ENCODE assay signal across 17 mouse cellular contexts in the genomic region with DNA sequence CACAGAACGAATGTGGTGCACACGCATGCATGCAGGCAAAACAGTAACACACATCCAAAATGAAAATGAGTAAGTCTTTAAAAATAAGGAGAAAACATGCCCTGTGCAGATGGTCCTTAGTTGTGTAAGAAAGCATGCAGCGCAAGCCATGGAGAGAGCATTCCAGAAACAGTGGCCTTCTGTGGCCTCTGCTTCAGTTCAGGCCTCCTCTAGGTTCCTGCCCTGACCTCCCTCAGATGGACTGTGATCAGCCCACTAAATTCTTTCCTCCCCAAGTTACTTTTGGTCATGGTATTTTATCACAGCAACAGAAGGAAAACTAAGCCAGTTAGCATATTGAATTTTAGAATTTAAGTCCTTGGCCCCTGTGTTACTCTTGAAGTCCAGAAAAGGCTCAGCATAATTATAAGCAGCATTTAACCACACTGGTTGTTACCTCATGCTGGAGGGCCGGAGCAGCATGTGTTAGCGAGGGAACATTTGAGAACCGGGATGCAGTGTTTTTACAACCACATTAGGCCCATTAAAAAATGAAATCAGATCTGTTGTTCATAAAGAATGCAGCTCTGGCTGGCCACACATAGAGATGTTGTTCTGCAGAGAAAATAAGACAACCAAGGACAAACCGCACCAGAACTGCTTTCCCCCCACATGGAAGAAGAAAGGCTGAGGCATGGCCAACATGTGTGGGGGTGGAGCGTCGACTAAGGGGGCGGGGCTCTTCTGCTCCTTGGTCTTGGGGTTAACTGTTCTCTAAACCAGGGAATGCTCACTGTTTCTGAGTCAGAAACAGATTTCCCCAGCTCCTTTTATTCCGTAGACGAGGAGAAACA. TPM values are rescaled to one million over a fixed set of nuclear protein-coding genes. Genes with fewer than 3 reads are reported as not detected.
DNase-seq lines count a peak whose midpoint lies in the region; ATAC-seq and TF ChIP-seq lines count a peak whose summit lies in the region.
"Had no signal": no experiment of that assay in that cellular context is flagged by ENCODE, and none has a peak within 500 bp of the region (broad histone marks: within the 10 kb centered on the region; RNA-seq: fewer than 3 reads in every experiment).

No protein-coding gene starts in this region.

- no peaks in the 10 kb centered on the region for H3K9me3 ChIP-seq in limb, embryonic 15.5 days
- H3K9me3 ChIP-seq in intestine, postnatal 0 days (ENCODE audit: control insufficient read depth), result no peaks in the 10 kb centered on the region
- H3K9me3 ChIP-seq: heart, embryonic 10.5 days; hindbrain, embryonic 13.5 days; midbrain, embryonic 13.5 days had no signal

- peak; percentile 81 for ATAC-seq in limb, embryonic 15.5 days (ENCODE audit: insufficient number of reproducible peaks, low FRiP score, low TSS enrichment, low read depth)
- ATAC-seq in intestine, postnatal 0 days, result no peak
- ATAC-seq in erythroblast, adult 5-6 weeks (replicated peaks; ENCODE audit: low FRiP score, poor library complexity, severe bottlenecking), result no peak
- ATAC-seq: midbrain, embryonic 13.5 days had no signal

- no peak overlapping the region for H3K4me3 ChIP-seq in gastrocnemius, adult 2 months
- no peak overlapping the region for H3K4me3 ChIP-seq in layer of hippocampus, adult 2 months
- H3K4me3 ChIP-seq in limb, embryonic 15.5 days, result no peak overlapping the region
- no peak overlapping the region for H3K4me3 ChIP-seq in intestine, postnatal 0 days (ENCODE audit: low read depth, low read length)
- H3K4me3 ChIP-seq: heart, embryonic 10.5 days; hindbrain, embryonic 13.5 days; midbrain, embryonic 13.5 days had no signal

- no peak for DNase-seq in gastrocnemius, adult 2 months
- DNase-seq in gastrocnemius, adult 8-10 months (ENCODE audit: low spot score in 2 of 2), result no peak
- no peak for DNase-seq in layer of hippocampus, adult 2 months (ENCODE audit: low spot score in 2 of 2)
- DNase-seq in layer of hippocampus, postnatal 14 days (ENCODE audit: low spot score in 2 of 2), result no peak
- DNase-seq in brain, adult 2 months (ENCODE audit: low read depth, low spot score), result peak; percentile 23
- DNase-seq: cerebellum, postnatal 10 days; embryo, embryonic 11 days; gastrocnemius, postnatal 25 days; heart, postnatal 10 days; layer of hippocampus, adult 9-11 months had no signal

- intact Hi-C loops in gastrocnemius, adult 2 months (cut with DNase I), result no loop called here

- H3K27me3 ChIP-seq in limb, embryonic 15.5 days, result no peaks in the 10 kb centered on the region
- no peaks in the 10 kb centered on the region for H3K27me3 ChIP-seq in intestine, postnatal 0 days (replicated peaks; ENCODE audit: control insufficient read depth, insufficient read depth, low read length)
- H3K27me3 ChIP-seq: hindbrain, embryonic 13.5 days; midbrain, embryonic 13.5 days had no signal

- no peak for TF ChIP-seq CTCF in gastrocnemius, adult 2 months (IDR thresholded peaks at IDR 0.05)
- no peak for TF ChIP-seq CTCF in layer of hippocampus, adult 2 months (conservative IDR thresholded peaks at IDR 0.05)
- TF ChIP-seq CTCF in intestine, postnatal 0 days (IDR thresholded peaks at IDR 0.05; ENCODE audit: low read depth), result no peak

- peaks cover 7% of the 10 kb centered on the region for H3K4me1 ChIP-seq in limb, embryonic 15.5 days
- no peaks in the 10 kb centered on the region for H3K4me1 ChIP-seq in intestine, postnatal 0 days (replicated peaks; ENCODE audit: control insufficient read depth, insufficient read depth, low read length)
- H3K4me1 ChIP-seq: heart, embryonic 10.5 days; hindbrain, embryonic 13.5 days; midbrain, embryonic 13.5 days had no signal

- 44% methylated on average over 12 of the region's 12 CpGs for WGBS in limb, embryonic 15.5 days
- whole genome bisulfite sequencing in intestine, postnatal 0 days, result 84% methylated on average over 12 of the region's 12 CpGs

- H3K4me2 ChIP-seq in limb, embryonic 15.5 days, result no peak overlapping the region
- no peak overlapping the region for H3K4me2 ChIP-seq in intestine, postnatal 0 days (replicated peaks; ENCODE audit: low read depth)
- H3K4me2 ChIP-seq: hindbrain, embryonic 13.5 days; midbrain, embryonic 13.5 days had no signal

- H3K9ac ChIP-seq in limb, embryonic 15.5 days, result no peak overlapping the region
- no peak overlapping the region for H3K9ac ChIP-seq in intestine, postnatal 0 days (ENCODE audit: low read depth, low read length)
- H3K9ac ChIP-seq: hindbrain, embryonic 13.5 days; liver, embryonic 14.5 days; midbrain, embryonic 13.5 days had no signal

- H3K27ac ChIP-seq in gastrocnemius, adult 2 months, result peak overlapping the region; percentile 61
- H3K27ac ChIP-seq in layer of hippocampus, adult 2 months, result peak overlapping the region; percentile 64; the same call in 1 of the 2 replicates
- H3K27ac ChIP-seq in limb, embryonic 15.5 days, result peak overlapping the region; percentile 82
- H3K27ac ChIP-seq in intestine, postnatal 0 days (ENCODE audit: low read depth, low read length), result no peak overlapping the region
- H3K27ac ChIP-seq: heart, embryonic 10.5 days; hindbrain, embryonic 13.5 days; liver, embryonic 14.5 days; midbrain, embryonic 13.5 days had no signal

- peaks cover 26% of the 10 kb centered on the region for H3K36me3 ChIP-seq in limb, embryonic 15.5 days
- no peaks in the 10 kb centered on the region for H3K36me3 ChIP-seq in intestine, postnatal 0 days (ENCODE audit: control insufficient read depth, insufficient read depth)

RNA-seq across cellular contexts. Expression of a gene that starts 33.8 kb away (rescaled TPM):
- 1 to 10 TPM; 2.4 to 2.9 TPM for total RNA-seq in gastrocnemius, adult 2 months (2021)
- 1 to 10 TPM; 2.0 to 4.1 (median 3.5) TPM for total RNA-seq in gastrocnemius, adult 8-10 months (2022)
- total RNA-seq in layer of hippocampus, adult 2 months (2021), result 10 to 100 TPM; 10.3 to 12.8 TPM
- total RNA-seq in layer of hippocampus, postnatal 14 days (2021), result 10 to 100 TPM; 11.5 to 13.3 TPM
- 6.4 and 6.9 TPM in 2 replicates for polyA plus RNA-seq in limb, embryonic 15.5 days (2015; fragmentation: Nextera tagmentation; extraction: Ambion mirVana)
- polyA plus RNA-seq in intestine, postnatal 0 days (2015; fragmentation: Nextera tagmentation; extraction: Ambion mirVana), result 2.4 and 2.9 TPM in 2 replicates
- 0.96 and 2.3 TPM in 2 replicates for total RNA-seq in erythroblast, adult 5-6 weeks (2015; ENCODE audit: low replicate concordance)
- 1.3 and 2.0 TPM in 2 replicates for total RNA-seq in erythroblast, adult 5-6 weeks (2017; ENCODE audit: low replicate concordance)

RNA-seq across cellular contexts. Expression of a gene that starts 37.7 kb away (rescaled TPM):
- 1 to 10 TPM; 3.7 to 5.4 TPM for total RNA-seq in gastrocnemius, adult 2 months (2021)
- 1 to 10 TPM; 3.7 to 4.5 (median 4.0) TPM for total RNA-seq in gastrocnemius, adult 8-10 months (2022)
- total RNA-seq in layer of hippocampus, adult 2 months (2021), result 10 to 100 TPM; 48.7 to 49.1 TPM
- total RNA-seq in layer of hippocampus, postnatal 14 days (2021), result 10 to 100 TPM; 47.3 to 48.8 TPM
- polyA plus RNA-seq in limb, embryonic 15.5 days (2015; fragmentation: Nextera tagmentation; extraction: Ambion mirVana), result 119 and 123 TPM in 2 replicates
- 28.7 and 29.3 TPM in 2 replicates for polyA plus RNA-seq in intestine, postnatal 0 days (2015; fragmentation: Nextera tagmentation; extraction: Ambion mirVana)
- 7.9 and 14.4 TPM in 2 replicates for total RNA-seq in erythroblast, adult 5-6 weeks (2015; ENCODE audit: low replicate concordance)
- total RNA-seq in erythroblast, adult 5-6 weeks (2017; ENCODE audit: low replicate concordance), result 2.1 and 3.5 TPM in 2 replicates
